Mouse (Mus musculus) MEL (cell line): ENCODE measurements around the gene Brdt.

Experiments
- CHD1 ChIP-seq: IDR thresholded peaks from 2 replicates; pipeline ENCODE4 v1.6.1; 2012; ENCODE audit warnings: low read depth, mild to moderate bottlenecking, inconsistent platforms, low read length, improper control_type of control experiment
- CTCF ChIP-seq, 3 experiments: IDR thresholded peaks in 2 of 3; conservative IDR thresholded peaks in 1 of 3; 2 replicates each; pipeline ENCODE4 v1.5.1; 2011 to 2012; ENCODE audit warnings: low read length in 3 of 3, low read depth in 2 of 3, mild to moderate bottlenecking in 2 of 3, improper control_type of control experiment in 1 of 3, inconsistent platforms in 1 of 3, mixed read lengths in 1 of 3, moderate library complexity in 1 of 3; ENCODE audit not compliant: control insufficient read depth in 1 of 3, insufficient read depth in 1 of 3, poor library complexity in 1 of 3, severe bottlenecking in 1 of 3
- ELF1 ChIP-seq: IDR thresholded peaks from 2 replicates; pipeline ENCODE4 v1.6.1; 2014; ENCODE audit warnings: low read depth, mild to moderate bottlenecking, inconsistent platforms, low read length, improper control_type of control experiment, moderate library complexity
- HCFC1 ChIP-seq: IDR thresholded peaks from 2 replicates; pipeline ENCODE4 v1.6.1; 2012; ENCODE audit warnings: low read depth, mild to moderate bottlenecking, inconsistent platforms, low read length, improper control_type of control experiment, moderate library complexity
- MAX ChIP-seq: IDR thresholded peaks from 2 replicates; pipeline ENCODE4 v1.6.1; 2011; ENCODE audit warnings: low read length, improper control_type of control experiment
- MAZ ChIP-seq: IDR thresholded peaks from 2 replicates; pipeline ENCODE4 v1.6.1; 2012; ENCODE audit warnings: low read depth, mild to moderate bottlenecking, inconsistent platforms, low read length, improper control_type of control experiment
- MYB ChIP-seq: IDR thresholded peaks from 2 replicates; pipeline ENCODE4 v1.6.1; 2011; ENCODE audit warnings: mild to moderate bottlenecking, low read depth, low read length, improper control_type of control experiment
- MYC ChIP-seq: IDR thresholded peaks from 2 replicates; pipeline ENCODE4 v1.6.1; 2011; ENCODE audit warnings: low read depth, mild to moderate bottlenecking, low read length, improper control_type of control experiment, moderate library complexity
- NELFE ChIP-seq: IDR thresholded peaks from 2 replicates; pipeline ENCODE4 v1.6.1; 2011; ENCODE audit warnings: low read depth, low read length, improper control_type of control experiment
- POLR2A ChIP-seq, 2 experiments: IDR thresholded peaks; 2 replicates each; pipeline ENCODE4 v1.6.1; 2011 to 2012; ENCODE audit warnings: low read length in 2 of 2, mild to moderate bottlenecking in 2 of 2, control low read depth in 1 of 2, improper control_type of control experiment in 1 of 2, low read depth in 1 of 2, moderate library complexity in 1 of 2; ENCODE audit not compliant: control insufficient read depth in 1 of 2, insufficient read depth in 1 of 2, poor library complexity in 1 of 2
- POLR2AphosphoS5 ChIP-seq: IDR thresholded peaks from 2 replicates; pipeline ENCODE4 v1.6.1; 2012; ENCODE audit warnings: low read depth, borderline replicate concordance, mild to moderate bottlenecking, inconsistent platforms, low read length, moderate library complexity, mixed read lengths
- RCOR1 ChIP-seq: IDR thresholded peaks from 2 replicates; pipeline ENCODE4 v1.6.1; 2012; ENCODE audit warnings: low read depth, mild to moderate bottlenecking, inconsistent platforms, low read length, improper control_type of control experiment
- SMC3 ChIP-seq: IDR thresholded peaks from 2 replicates; pipeline ENCODE4 v1.6.1; 2011; ENCODE audit warnings: low read depth, low read length, improper control_type of control experiment
- TCF12 ChIP-seq: IDR thresholded peaks from 2 replicates; pipeline ENCODE4 v1.6.1; 2014; ENCODE audit warnings: low read depth, mild to moderate bottlenecking, inconsistent platforms, low read length, improper control_type of control experiment, moderate library complexity

- no peak for TF ChIP-seq CTCF (IDR thresholded peaks at IDR 0.05 in 2 of 3, conservative IDR thresholded peaks at IDR 0.05 in 1 of 3; ENCODE audit: control insufficient read depth in 1 of 3, insufficient read depth in 1 of 3, low read depth in 2 of 3, low read length in 3 of 3, poor library complexity in 1 of 3, severe bottlenecking in 1 of 3)
- TF ChIP-seq POLR2A (IDR thresholded peaks at IDR 0.05; ENCODE audit: control insufficient read depth in 1 of 2, insufficient read depth in 1 of 2, low read depth in 1 of 2, low read length in 2 of 2, poor library complexity in 1 of 2): no peak
- TF ChIP-seq MAX: no peak
- TF ChIP-seq NELFE: no peak
- TF ChIP-seq HCFC1: peak; percentile 16; the same call in 1 of the 2 replicates
- 0 out of 2 replicates have a peak, but pooled peaks have one; percentile 20 for TF ChIP-seq MYC
- no peak for TF ChIP-seq POLR2AphosphoS5
- no peak for TF ChIP-seq SMC3
- TF ChIP-seq CHD1: 0 out of 2 replicates have a peak, but pooled peaks have one; percentile 60
- no peak for TF ChIP-seq MAZ
- TF ChIP-seq TCF12: peak; percentile 29; the same call in 1 of the 2 replicates
- 0 out of 2 replicates have a peak, but pooled peaks have one; percentile 15 for TF ChIP-seq RCOR1
- TF ChIP-seq ELF1: peak; percentile 31; the same call in 1 of the 2 replicates
- TF ChIP-seq MYB: no peak
Measured at GRCm38 (mm10) chr5:107436185-107436584, 105.2 kb downstream of the Brdt start.
